Mouse (Mus musculus) embryonic facial prominence, embryonic 11.5 days (tissue): Measurements from ENCODE around the gene Lmo2. TPM values are rescaled to one million over a fixed set of nuclear protein-coding genes. Genes with fewer than 3 reads are reported as not detected.

ENCODE experiments used
- ATAC-seq: fragments of 200-750 bp; cut with Nextera tagmentation; replicated peaks from 2 replicates; pipeline ENCODE4 v1.8.0; 2017; ENCODE audit warnings: low read depth; ENCODE audit not compliant: insufficient number of reproducible peaks, low FRiP score, low TSS enrichment
- DNase-seq: peaks from one replicate; pipeline ENCODE4 v3.0.0-alpha.2; 2015; ENCODE audit warnings: low spot score
- H3K27ac ChIP-seq: fragments of 300-500 bp; sonication (generic); replicated peaks from 2 replicates; pipeline ENCODE4 v1.5.1; 2014; ENCODE audit warnings: mild to moderate bottlenecking, low read depth, low read length, control low read depth
- H3K27me3 ChIP-seq: fragments of 300-500 bp; sonication (generic); 2 replicates; pipeline ENCODE4 v1.6.1; 2014; ENCODE audit warnings: mild to moderate bottlenecking, low read length, moderate library complexity, mixed read lengths; ENCODE audit not compliant: control insufficient read depth, insufficient read depth
- H3K36me3 ChIP-seq: fragments of 300-500 bp; sonication (generic); replicated peaks from 2 replicates; pipeline ENCODE4 v1.6.1; 2014; ENCODE audit warnings: low read depth, mild to moderate bottlenecking, low read length, moderate library complexity, mixed read lengths; ENCODE audit not compliant: control insufficient read depth, insufficient read depth
- H3K4me1 ChIP-seq: fragments of 300-500 bp; sonication (generic); 2 replicates; pipeline ENCODE4 v1.6.1; 2014; ENCODE audit warnings: low read length, mixed read lengths; ENCODE audit not compliant: control insufficient read depth, insufficient read depth
- H3K4me2 ChIP-seq: fragments of 300-500 bp; sonication (generic); 2 replicates; pipeline ENCODE4 v1.6.1; 2014; ENCODE audit warnings: low read depth, mild to moderate bottlenecking, control low read depth, low read length, moderate library complexity
- H3K4me3 ChIP-seq: fragments of 300-500 bp; sonication (generic); 2 replicates; pipeline ENCODE4 v1.5.1; 2014; ENCODE audit warnings: low read depth, low read length, control low read depth
- H3K9ac ChIP-seq: fragments of 300-500 bp; sonication (generic); replicated peaks from 2 replicates; pipeline ENCODE4 v1.6.1; 2014; ENCODE audit warnings: mild to moderate bottlenecking, control low read depth, low read length
- H3K9me3 ChIP-seq: fragments of 300-500 bp; sonication (generic); replicated peaks from 2 replicates; pipeline ENCODE4 v1.6.1; 2016; ENCODE audit warnings: mild to moderate bottlenecking, low read length, inconsistent platforms, mixed read lengths; ENCODE audit not compliant: control insufficient read depth
- WGBS: fragments of 180-500 bp; shearing (Covaris S2); extraction: QIAGEN DNeasy Blood & Tissue Kit; methylation state at CpG from one replicate; pipeline ENCODE4 v1.1.7; 2014; 5-methylcytosine and 5-hydroxymethylcytosine counted together
- polyA plus RNA-seq: library from polyadenylated mRNA; unstranded; fragments of >200 nt; fragmentation: Nextera tagmentation; extraction: Ambion mirVana; gene quantifications from 2 replicates; pipeline ENCODE4 v1.2.1, GENCODE M21; 2014

The Lmo2 gene
- polyA plus RNA-seq, 1 experiment from 2014 or later, result 16.2 TPM

DNA sequence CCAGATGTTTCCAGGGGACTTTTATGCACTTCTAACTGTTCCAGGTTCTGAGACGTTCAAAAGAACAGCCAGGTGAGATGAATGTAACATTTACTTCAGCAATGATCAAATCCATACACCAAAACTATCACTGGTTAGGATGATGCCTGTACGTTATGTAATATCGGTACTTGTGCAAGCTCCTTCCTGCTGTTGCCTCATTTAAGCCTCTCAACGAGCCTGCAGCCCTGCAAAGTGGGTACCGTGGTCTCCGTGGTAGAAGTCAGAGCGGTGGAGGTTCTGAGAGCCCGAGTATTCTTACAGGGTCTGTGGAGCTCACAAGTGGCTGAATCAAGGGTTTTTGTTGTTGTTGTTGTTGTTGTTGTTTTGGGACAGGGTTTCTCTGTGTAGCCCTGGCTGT, 10.9 kb upstream of the Lmo2 start:
- WGBS, result 83% methylated on average over 8 of the region's 8 CpGs
- H3K27me3 ChIP-seq, result no peaks in the 10 kb centered on the region
- DNase-seq, result no peak
- H3K4me2 ChIP-seq, result no peak overlapping the region
- H3K27ac ChIP-seq, result no peak overlapping the region
- no peaks in the 10 kb centered on the region; the same call in 1 of the 2 replicates for H3K4me1 ChIP-seq
- ATAC-seq, result no peak
- H3K4me3 ChIP-seq, result no peak overlapping the region
- H3K9me3 ChIP-seq, result no peaks in the 10 kb centered on the region
- no peak overlapping the region for H3K9ac ChIP-seq
- H3K36me3 ChIP-seq, result no peaks in the 10 kb centered on the region

- no peak overlapping the region for H3K27ac ChIP-seq
- H3K4me3 ChIP-seq, result no peak overlapping the region
- no peak overlapping the region for H3K4me2 ChIP-seq
- no peaks in the 10 kb centered on the region for H3K27me3 ChIP-seq
- DNase-seq (no peak), ATAC-seq (no peak)
- H3K9ac ChIP-seq, result no peak overlapping the region
- no peaks in the 10 kb centered on the region for H3K9me3 ChIP-seq
- H3K4me1 ChIP-seq, result no peaks in the 10 kb centered on the region; the same call in 1 of the 2 replicates
- H3K36me3 ChIP-seq, result no peaks in the 10 kb centered on the region
- WGBS, result 72% methylated on average over 8 of the region's 8 CpGs
Observed at GRCm38 (mm10) chr2:103947982-103948655, 9.7 kb upstream of the Lmo2 start.

GRCm38 (mm10) chr2:103953050-103953835, 4.5 kb upstream of the Lmo2 start:
- Histone ChIP-seq H3K27me3 (no peaks in the 10 kb centered on the region), H3K36me3 (no peaks in the 10 kb centered on the region), H3K9ac (no peak overlapping the region), H3K4me3 (no peak overlapping the region), H3K4me2 (no peak overlapping the region), H3K27ac (no peak overlapping the region), H3K9me3 (no peaks in the 10 kb centered on the region), H3K4me1 (no peaks in the 10 kb centered on the region)
- DNase-seq (no peak), ATAC-seq (no peak)
- 86% methylated on average over 6 of the region's 6 CpGs for WGBS

GRCm38 (mm10) chr2:103955714-103956113, 2.1 kb upstream of the Lmo2 start:
- no peaks in the 10 kb centered on the region for H3K27me3 ChIP-seq
- no peak overlapping the region for H3K4me3 ChIP-seq
- H3K36me3 ChIP-seq, result no peaks in the 10 kb centered on the region
- WGBS, result 77% methylated on average over 3 of the region's 3 CpGs
- no peaks in the 10 kb centered on the region for H3K9me3 ChIP-seq
- ATAC-seq (no peak), DNase-seq (no peak)
- H3K9ac ChIP-seq, result no peak overlapping the region
- no peak overlapping the region for H3K4me2 ChIP-seq
- H3K4me1 ChIP-seq, result no peaks in the 10 kb centered on the region
- no peak overlapping the region for H3K27ac ChIP-seq

DNA sequence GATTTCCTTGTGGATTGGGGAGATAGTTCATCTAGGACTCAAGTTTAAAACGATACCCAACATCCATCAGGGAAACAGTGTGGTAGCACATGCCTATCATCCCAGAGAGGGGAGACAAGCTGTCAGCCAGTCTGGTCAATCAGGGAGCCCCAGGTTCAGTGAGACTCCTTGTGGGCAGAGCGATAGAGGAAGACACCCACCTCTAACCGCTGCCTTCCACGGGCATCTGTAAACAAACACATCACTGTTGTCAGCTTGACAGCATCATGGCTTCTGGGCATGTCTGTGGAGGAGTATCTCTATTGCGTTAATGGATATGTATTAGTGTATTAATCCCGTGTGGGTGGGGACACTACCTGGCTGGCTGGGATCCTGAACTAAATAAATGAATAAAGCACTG, 919 bp upstream of the Lmo2 start:
- 73% methylated on average over 6 of the region's 6 CpGs for WGBS
- no peak overlapping the region for H3K27ac ChIP-seq

DNA sequence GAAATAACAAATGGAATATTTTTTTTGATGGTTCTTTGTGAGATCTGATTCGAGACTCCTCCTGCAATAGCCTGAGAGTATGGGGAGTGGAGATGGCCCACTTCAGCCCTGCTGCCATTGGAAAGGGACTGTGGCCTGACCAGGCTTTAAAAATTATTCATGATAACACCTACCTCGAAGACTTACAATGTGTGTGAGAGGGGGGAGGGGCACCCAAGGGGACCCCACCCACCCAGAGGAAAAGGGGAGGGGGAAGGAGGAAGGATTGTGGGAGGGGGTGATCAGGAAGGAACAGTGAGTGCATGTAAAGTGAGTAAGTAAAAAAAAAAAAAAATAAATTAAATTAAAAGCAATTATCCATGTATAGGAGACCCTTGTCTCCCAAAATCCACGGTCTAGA, 848 bp downstream of the Lmo2 start:
- H3K36me3 ChIP-seq, result no peaks in the 10 kb centered on the region
- H3K9me3 ChIP-seq, result no peaks in the 10 kb centered on the region
- 71% methylated on average over 3 of the region's 3 CpGs for WGBS
- no peaks in the 10 kb centered on the region for H3K4me1 ChIP-seq
- DNase-seq, result no peak
- no peak for ATAC-seq
- H3K9ac ChIP-seq, result no peak overlapping the region
- H3K27me3 ChIP-seq, result no peaks in the 10 kb centered on the region
- H3K4me2 ChIP-seq, result no peak overlapping the region
- H3K4me3 ChIP-seq, result no peak overlapping the region
- H3K27ac ChIP-seq, result no peak overlapping the region

More for the DNA sequence above, 919 bp upstream of the Lmo2 start:
- no peaks in the 10 kb centered on the region for H3K4me1 ChIP-seq
- no peaks in the 10 kb centered on the region for H3K9me3 ChIP-seq
- ATAC-seq (no peak), DNase-seq (no peak)
- H3K27me3 ChIP-seq, result no peaks in the 10 kb centered on the region
- no peak overlapping the region for H3K4me2 ChIP-seq
- H3K9ac ChIP-seq, result no peak overlapping the region
- H3K4me3 ChIP-seq, result no peak overlapping the region
- no peaks in the 10 kb centered on the region for H3K36me3 ChIP-seq

- Histone ChIP-seq H3K27me3 (no peaks in the 10 kb centered on the region), H3K27ac (no peak overlapping the region), H3K9ac (no peak overlapping the region), H3K9me3 (no peaks in the 10 kb centered on the region), H3K4me1 (no peaks in the 10 kb centered on the region), H3K36me3 (no peaks in the 10 kb centered on the region), H3K4me3 (no peak overlapping the region), H3K4me2 (no peak overlapping the region)
- WGBS, result 94% methylated on average over 5 of the region's 5 CpGs
- ATAC-seq (no peak), DNase-seq (no peak)
Observed at GRCm38 (mm10) chr2:103959066-103959465, 1.3 kb downstream of the Lmo2 start.

DNA sequence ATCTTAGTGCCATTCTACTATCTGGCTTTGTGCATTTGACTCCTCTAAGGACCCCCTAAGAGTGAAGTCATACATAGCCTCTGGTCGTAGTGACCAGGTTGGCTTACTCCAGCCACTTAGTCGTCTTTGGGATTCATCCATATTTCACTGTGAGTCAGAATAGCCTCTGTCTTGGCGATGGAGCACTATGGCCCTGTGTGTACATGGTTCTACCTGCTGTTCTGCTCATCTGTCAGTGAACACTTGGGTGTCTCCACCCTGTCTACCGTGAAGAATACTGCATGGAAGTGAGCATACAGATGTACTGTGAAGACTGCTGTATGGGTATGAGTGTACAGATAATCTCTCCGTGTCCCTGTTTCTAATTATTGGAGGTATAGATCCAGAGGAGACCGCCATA, 1.8 kb downstream of the Lmo2 start:
- H3K9me3 ChIP-seq, result no peaks in the 10 kb centered on the region
- no peaks in the 10 kb centered on the region for H3K27me3 ChIP-seq
- DNase-seq, result no peak
- H3K4me1 ChIP-seq, result no peaks in the 10 kb centered on the region
- H3K4me2 ChIP-seq, result no peak overlapping the region
- H3K27ac ChIP-seq, result no peak overlapping the region
- 90% methylated on average over 6 of the region's 6 CpGs for WGBS
- no peak overlapping the region for H3K9ac ChIP-seq
- no peak overlapping the region for H3K4me3 ChIP-seq
- no peak for ATAC-seq
- H3K36me3 ChIP-seq, result no peaks in the 10 kb centered on the region
